Mouse (Mus musculus): ENCODE results near the gene Papola. TPM values are rescaled to one million over a fixed set of nuclear protein-coding genes. Genes with fewer than 3 reads are reported as not detected.

Papola gene
- polyA plus RNA-seq, 1 experiment: 52.7 TPM

DNA sequence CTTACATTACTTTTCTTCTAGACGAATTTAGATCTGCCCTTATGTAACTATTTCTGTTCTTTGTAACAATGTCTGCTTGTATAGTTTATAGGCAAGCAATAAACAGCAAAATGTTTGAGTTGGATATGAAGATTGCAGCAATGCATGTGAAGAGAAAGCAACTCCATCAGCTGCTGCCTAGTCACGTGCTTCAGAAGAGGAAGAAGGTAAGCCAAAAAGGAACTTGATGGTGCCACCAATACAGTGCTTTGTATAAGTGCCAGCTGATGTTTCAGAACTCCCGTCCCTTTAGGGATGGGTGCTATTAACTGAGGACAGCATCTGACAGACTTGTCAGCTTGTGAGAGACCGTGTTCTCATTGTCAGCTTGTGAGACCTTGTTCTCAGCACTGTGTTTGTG is 39.0 kb downstream of the Papola start:
- WGBS: 72% methylated on average over 4 of the region's 4 CpGs
- no peak for DNase-seq (ENCODE audit: low read depth in 1 of 2, low spot score in 2 of 2)
- TF ChIP-seq POLR2A (IDR thresholded peaks at IDR 0.05; ENCODE audit: low read depth, low read length): no peak
- no peak for TF ChIP-seq CTCF (IDR thresholded peaks at IDR 0.05; ENCODE audit: extremely low read depth, insufficient read depth, insufficient read length, insufficient replicate concordance)
- no peak overlapping the region for H3K27ac ChIP-seq (ENCODE audit: insufficient read depth, low read length)
- no peaks in the 10 kb centered on the region for H3K27me3 ChIP-seq (ENCODE audit: control insufficient read depth, insufficient read depth, low read length)
- no peak overlapping the region for H3K4me3 ChIP-seq (ENCODE audit: extremely low read depth, insufficient read depth, insufficient read length)
- no peaks in the 10 kb centered on the region for H3K4me1 ChIP-seq (ENCODE audit: control insufficient read depth, insufficient read depth, insufficient read length)
- peaks cover 47% of the 10 kb centered on the region for H3K36me3 ChIP-seq (ENCODE audit: control insufficient read depth, insufficient read depth, low read length)

DNA sequence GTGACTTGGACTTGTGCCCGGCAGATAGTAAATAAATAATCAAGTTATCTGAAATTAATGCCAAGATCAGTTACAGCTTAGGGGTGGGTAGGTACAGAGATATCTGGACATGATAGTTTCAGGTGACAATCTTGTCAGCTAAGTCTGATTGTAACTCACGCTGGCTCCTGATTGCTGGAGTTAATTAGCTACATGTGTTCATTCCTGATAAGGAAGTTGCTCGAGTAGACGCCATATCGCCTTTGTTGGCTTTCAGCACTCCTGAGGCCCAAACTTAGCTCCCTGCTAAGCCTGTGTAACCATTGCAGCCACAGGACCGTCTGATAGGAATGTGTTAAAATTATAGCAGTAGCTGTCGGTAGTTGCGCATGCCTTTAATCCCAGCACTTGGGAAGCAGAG is 40.2 kb downstream of the Papola start:
- peaks cover 46% of the 10 kb centered on the region for H3K36me3 ChIP-seq (ENCODE audit: control insufficient read depth, insufficient read depth, low read length)
- H3K4me3 ChIP-seq (ENCODE audit: extremely low read depth, insufficient read depth, insufficient read length): no peak overlapping the region
- no peak overlapping the region for H3K27ac ChIP-seq (ENCODE audit: insufficient read depth, low read length)
- no peaks in the 10 kb centered on the region for H3K4me1 ChIP-seq (ENCODE audit: control insufficient read depth, insufficient read depth, insufficient read length)
- no peak for TF ChIP-seq POLR2A (IDR thresholded peaks at IDR 0.05; ENCODE audit: low read depth, low read length)
- no peak for TF ChIP-seq CTCF (IDR thresholded peaks at IDR 0.05; ENCODE audit: extremely low read depth, insufficient read depth, insufficient read length, insufficient replicate concordance)
- DNase-seq (ENCODE audit: low read depth in 1 of 2, low spot score in 2 of 2): no peak
- no peaks in the 10 kb centered on the region for H3K27me3 ChIP-seq (ENCODE audit: control insufficient read depth, insufficient read depth, low read length)
- WGBS: 85% methylated on average over 8 of the region's 8 CpGs

- TF ChIP-seq POLR2A (IDR thresholded peaks at IDR 0.05; ENCODE audit: low read depth, low read length): no peak
- TF ChIP-seq CTCF (IDR thresholded peaks at IDR 0.05; ENCODE audit: extremely low read depth, insufficient read depth, insufficient read length, insufficient replicate concordance): no peak
- WGBS: 84% methylated on average over 4 of the region's 4 CpGs
- Histone ChIP-seq H3K4me1 (ENCODE audit: control insufficient read depth, insufficient read depth, insufficient read length) (no peaks in the 10 kb centered on the region), H3K36me3 (ENCODE audit: control insufficient read depth, insufficient read depth, low read length) (peaks cover 46% of the 10 kb centered on the region), H3K27ac (ENCODE audit: insufficient read depth, low read length) (no peak overlapping the region), H3K4me3 (ENCODE audit: extremely low read depth, insufficient read depth, insufficient read length) (no peak overlapping the region), H3K27me3 (ENCODE audit: control insufficient read depth, insufficient read depth, low read length) (no peaks in the 10 kb centered on the region)
- no peak for DNase-seq (ENCODE audit: low read depth in 1 of 2, low spot score in 2 of 2)
These were observed 40.8 kb downstream of the Papola start for GRCm38 (mm10) chr12:105825266-105825665.

DNA sequence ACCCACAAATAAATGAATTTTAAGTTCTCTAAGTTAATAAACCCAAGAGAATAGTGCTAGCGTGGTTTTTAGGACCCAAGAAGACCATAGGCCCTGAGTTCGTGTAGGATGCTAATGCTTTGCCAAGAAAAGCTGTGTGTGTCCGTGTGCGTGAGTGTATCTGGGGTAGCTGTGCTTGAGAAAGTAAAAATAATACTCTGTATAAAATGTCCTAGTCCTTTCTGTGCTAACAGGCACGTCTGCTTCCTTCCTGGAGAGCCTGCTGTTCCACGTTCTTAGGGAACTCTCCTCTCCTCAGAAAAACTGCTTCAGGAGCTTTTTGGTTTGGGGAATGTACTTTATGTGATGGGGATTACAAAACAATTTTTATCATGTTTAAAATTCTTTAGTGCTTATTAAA is 48.0 kb downstream of the Papola start:
- Histone ChIP-seq H3K27ac (ENCODE audit: insufficient read depth, low read length) (no peak overlapping the region), H3K36me3 (ENCODE audit: control insufficient read depth, insufficient read depth, low read length) (peaks cover 52% of the 10 kb centered on the region), H3K4me1 (ENCODE audit: control insufficient read depth, insufficient read depth, insufficient read length) (no peaks in the 10 kb centered on the region), H3K4me3 (ENCODE audit: extremely low read depth, insufficient read depth, insufficient read length) (no peak overlapping the region), H3K27me3 (ENCODE audit: control insufficient read depth, insufficient read depth, low read length) (no peaks in the 10 kb centered on the region)
- no peak for DNase-seq (ENCODE audit: low read depth in 1 of 2, low spot score in 2 of 2)
- WGBS: 90% methylated on average over 6 of the region's 6 CpGs
- TF ChIP-seq CTCF (IDR thresholded peaks at IDR 0.05; ENCODE audit: extremely low read depth, insufficient read depth, insufficient read length, insufficient replicate concordance) (no peak), POLR2A (IDR thresholded peaks at IDR 0.05; ENCODE audit: low read depth, low read length) (no peak)

GRCm38 (mm10) chr12:105834926-105835325 is 50.4 kb downstream of the Papola start:
- H3K4me1 ChIP-seq (ENCODE audit: control insufficient read depth, insufficient read depth, insufficient read length): no peaks in the 10 kb centered on the region
- WGBS: 84% methylated on average over 6 of the region's 6 CpGs
- no peak overlapping the region for H3K27ac ChIP-seq (ENCODE audit: insufficient read depth, low read length)
- H3K4me3 ChIP-seq (ENCODE audit: extremely low read depth, insufficient read depth, insufficient read length): no peak overlapping the region
- no peaks in the 10 kb centered on the region for H3K27me3 ChIP-seq (ENCODE audit: control insufficient read depth, insufficient read depth, low read length)
- no peak for DNase-seq (ENCODE audit: low read depth in 1 of 2, low spot score in 2 of 2)
- no peak for TF ChIP-seq POLR2A (IDR thresholded peaks at IDR 0.05; ENCODE audit: low read depth, low read length)
- no peak for TF ChIP-seq CTCF (IDR thresholded peaks at IDR 0.05; ENCODE audit: extremely low read depth, insufficient read depth, insufficient read length, insufficient replicate concordance)
- H3K36me3 ChIP-seq (ENCODE audit: control insufficient read depth, insufficient read depth, low read length): peaks cover 41% of the 10 kb centered on the region

- peaks cover 40% of the 10 kb centered on the region for H3K36me3 ChIP-seq (ENCODE audit: control insufficient read depth, insufficient read depth, low read length)
- no peak for DNase-seq (ENCODE audit: low read depth in 1 of 2, low spot score in 2 of 2)
- H3K27me3 ChIP-seq (ENCODE audit: control insufficient read depth, insufficient read depth, low read length): no peaks in the 10 kb centered on the region
- WGBS: 96% methylated on average over 6 of the region's 6 CpGs
- no peak overlapping the region for H3K4me3 ChIP-seq (ENCODE audit: extremely low read depth, insufficient read depth, insufficient read length)
- H3K27ac ChIP-seq (ENCODE audit: insufficient read depth, low read length): no peak overlapping the region
- TF ChIP-seq CTCF (IDR thresholded peaks at IDR 0.05; ENCODE audit: extremely low read depth, insufficient read depth, insufficient read length, insufficient replicate concordance): no peak
- no peak for TF ChIP-seq POLR2A (IDR thresholded peaks at IDR 0.05; ENCODE audit: low read depth, low read length)
- no peaks in the 10 kb centered on the region for H3K4me1 ChIP-seq (ENCODE audit: control insufficient read depth, insufficient read depth, insufficient read length)
These were observed 51.1 kb downstream of the Papola start for GRCm38 (mm10) chr12:105835571-105835970.

GRCm38 (mm10) chr12:105836196-105836595 is 51.7 kb downstream of the Papola start:
- Histone ChIP-seq H3K36me3 (ENCODE audit: control insufficient read depth, insufficient read depth, low read length) (peaks cover 37% of the 10 kb centered on the region), H3K27ac (ENCODE audit: insufficient read depth, low read length) (no peak overlapping the region), H3K27me3 (ENCODE audit: control insufficient read depth, insufficient read depth, low read length) (no peaks in the 10 kb centered on the region), H3K4me1 (ENCODE audit: control insufficient read depth, insufficient read depth, insufficient read length) (no peaks in the 10 kb centered on the region), H3K4me3 (ENCODE audit: extremely low read depth, insufficient read depth, insufficient read length) (no peak overlapping the region)
- no peak for DNase-seq (ENCODE audit: low read depth in 1 of 2, low spot score in 2 of 2)
- TF ChIP-seq POLR2A (IDR thresholded peaks at IDR 0.05; ENCODE audit: low read depth, low read length) (no peak), CTCF (IDR thresholded peaks at IDR 0.05; ENCODE audit: extremely low read depth, insufficient read depth, insufficient read length, insufficient replicate concordance) (0 out of 2 replicates have a peak, but pooled peaks have one; percentile 2)
- WGBS: 79% methylated on average over 2 of the region's 2 CpGs
